In genomic region chr3:84615050-84615855, GRCm38 (mm10) we compare ENCODE assay signal across 7 mouse cellular contexts. TPM values are rescaled to one million over a fixed set of nuclear protein-coding genes. Genes with fewer than 3 reads are reported as not detected.
A peak's percentile ranks its signal among the peaks of the same experiment; 100 is the strongest.
DNase-seq lines count a peak whose midpoint lies in the region; ATAC-seq and TF ChIP-seq lines count a peak whose summit lies in the region.

No protein-coding gene starts in this region.

- no peak overlapping the region for H3K9ac ChIP-seq in CH12.LX (ENCODE audit: insufficient read depth, low read depth)

- H3K27ac ChIP-seq in CH12.LX (ENCODE audit: insufficient read depth, low read depth) = no peak overlapping the region

- H3K79me2 ChIP-seq in CH12.LX (replicated peaks; ENCODE audit: control insufficient read depth, extremely low read depth, insufficient read depth, poor library complexity, severe bottlenecking) = no peaks in the 10 kb centered on the region

- DNase-seq in layer of hippocampus, adult 9-10 months (ENCODE audit: low spot score) = peak; percentile 42
- no peak for DNase-seq in layer of hippocampus, postnatal 25 days (ENCODE audit: extremely low spot score in 1 of 2, low spot score in 1 of 2)
- DNase-seq in CH12.LX (ENCODE audit: extremely low read depth) (peak; percentile 58), Patski (ENCODE audit: low read depth, low spot score) (no peak)
- peak; percentile 22 for DNase-seq in fibroblast of lung, adult 2 months (ENCODE audit: low read depth)
- peak; percentile 37 to 70 for DNase-seq in left cerebral cortex, postnatal 25 days (ENCODE audit: low spot score in 2 of 2)
- DNase-seq in urinary bladder, postnatal 36 days (ENCODE audit: low spot score in 2 of 2) = no peak

- peak; percentile 94 for TF ChIP-seq RAD21 in CH12.LX (IDR thresholded peaks at IDR 0.05; ENCODE audit: low read depth, low read length)

- H3K36me3 ChIP-seq in CH12.LX (replicated peaks in 1 of 2; ENCODE audit: control insufficient read depth in 1 of 2, insufficient read depth in 1 of 2, low read length in 1 of 2) = no peaks in the 10 kb centered on the region

- dilution Hi-C loops in CH12.LX (cut with MboI; ENCODE audit: extremely low pct_ligation_motif_present, extremely low pct_unique_long_range_greater_than_20kb, low sequenced_read_pairs) = no loop called here

- H3K4me2 ChIP-seq in CH12.LX (ENCODE audit: insufficient read depth, low read depth, poor library complexity, severe bottlenecking) = no peak overlapping the region

- POLR2A ChIA-PET in Patski (lab: Charles Lee) = interaction anchor here (0.7 kb wide), 1 partner anchor 83 kb away, joined by 3 read pairs; no protein-coding TSS in a partner anchor

- H3K4me3 ChIP-seq in CH12.LX (replicated peaks in 1 of 3; ENCODE audit: low read depth in 2 of 3, low read length in 2 of 3, poor library complexity in 1 of 3) = no peak overlapping the region

- no peak for TF ChIP-seq POLR2A in CH12.LX (IDR thresholded peaks at IDR 0.05; ENCODE audit: low read depth, low read length)

- no peak for ATAC-seq in Patski

- H3K9me3 ChIP-seq in CH12.LX (replicated peaks; ENCODE audit: low read length) = peaks cover 10% of the 10 kb centered on the region

- intact Hi-C loops in left cerebral cortex, postnatal 25 days (cut with DNase I) = loop anchor here (2.0 to 5.0 kb wide), 3 partner anchors 67 to 272 kb away; no protein-coding TSS in a partner anchor

- H3K4me1 ChIP-seq in CH12.LX (ENCODE audit: control insufficient read depth in 1 of 2, insufficient read depth in 2 of 2) = peaks cover 3% of the 10 kb centered on the region in 2 experiments; a peak in 2 of 4 replicates

- TF ChIP-seq CTCF in CH12.LX (conservative IDR thresholded peaks at IDR 0.05 in 1 of 2, IDR thresholded peaks at IDR 0.05 in 1 of 2; ENCODE audit: low read depth in 2 of 2, low read length in 2 of 2) (peak; percentile 82 to 87), Patski (IDR thresholded peaks at IDR 0.05) (peak; percentile 84)

- no peak for TF ChIP-seq EP300 in CH12.LX (IDR thresholded peaks at IDR 0.05; ENCODE audit: low read length)

- no peaks in the 10 kb centered on the region for H3K27me3 ChIP-seq in CH12.LX (replicated peaks)
- H3K27me3 ChIP-seq in Patski = no peaks in the 10 kb centered on the region

- in situ Hi-C loops in CH12.LX (cut with MboI; ENCODE audit: low pct_ligation_motif_present, low pct_unique_long_range_greater_than_20kb, low sequenced_read_pairs) (no loop called here), Patski (cut with MboI; ENCODE audit: low pct_unique_long_range_greater_than_20kb) (loop anchor here (10.0 kb wide), 1 partner anchor 230 kb away; no protein-coding TSS in a partner anchor)

- CTCF ChIA-PET in Patski (lab: Charles Lee) = interaction anchor here (0.6 to 2.7 kb wide), 29 partner anchors 7 to 954 kb away, joined by 3 to 16 read pairs (median 4); no protein-coding TSS in a partner anchor

TF ChIP-seq in CH12.LX, 34 proteins besides CTCF, POLR2A, EP300 and RAD21:
- TF ChIP-seq SMC3 (IDR thresholded peaks at IDR 0.05; ENCODE audit: low read depth, low read length) (peak; percentile 89), ZC3H11A (IDR thresholded peaks at IDR 0.05; ENCODE audit: low read depth, low read length) (peak; percentile 74), KAT2A (IDR thresholded peaks at IDR 0.05; ENCODE audit: insufficient replicate concordance, low read length) (no peak)

RNA-seq across cellular contexts. Expression of gene Tigd4, which starts 21.9 kb away (rescaled TPM):
- total RNA-seq in layer of hippocampus, postnatal 25 days (2021) = not detected
- total RNA-seq in CH12.LX (2012; rRNA removed) (not detected in 2 replicates), CH12.LX (2014; rRNA removed) (not detected in 2 replicates)
- polyA plus RNA-seq in CH12.LX (2012; ENCODE audit: insufficient read length, low read depth) (not detected in 2 replicates), Patski (2021) (0.18 TPM)
- total RNA-seq in left cerebral cortex, postnatal 25 days (2021) = under 1 TPM in 1 of 2 experiments, not detected in 1; 0.11 TPM

RNA-seq across cellular contexts. Expression of gene Arfip1, which starts 32.8 kb away (rescaled TPM):
- total RNA-seq in layer of hippocampus, postnatal 25 days (2021) = 10 to 100 TPM; 18.8 to 21.2 TPM
- total RNA-seq in CH12.LX (2012; rRNA removed) = 29.6 and 36.2 TPM in 2 replicates
- 66.5 and 77.8 TPM in 2 replicates for total RNA-seq in CH12.LX (2014; rRNA removed)
- 34.1 and 36.8 TPM in 2 replicates for polyA plus RNA-seq in CH12.LX (2012; ENCODE audit: insufficient read length, low read depth)
- polyA plus RNA-seq in Patski (2021) = 107 TPM
- 10 to 100 TPM; 17.3 to 19.4 TPM for total RNA-seq in left cerebral cortex, postnatal 25 days (2021)

RNA-seq across cellular contexts. Expression of gene Tmem154, which starts 50.7 kb away (rescaled TPM):
- under 1 TPM in 1 of 2 experiments, not detected in 1; 0.54 TPM for total RNA-seq in layer of hippocampus, postnatal 25 days (2021)
- total RNA-seq in CH12.LX (2012; rRNA removed) (38.6 and 42.8 TPM in 2 replicates), CH12.LX (2014; rRNA removed) (57.1 and 57.7 TPM in 2 replicates)
- polyA plus RNA-seq in CH12.LX (2012; ENCODE audit: insufficient read length, low read depth) (81.6 and 91.5 TPM in 2 replicates), Patski (2021) (0.83 TPM)
- under 1 TPM; 0.69 to 0.71 TPM for total RNA-seq in left cerebral cortex, postnatal 25 days (2021)

Comparison
In these comparisons a context has a peak if more than half of its experiments do, and no peak if none do; other contexts are left out.
1. DNase-seq: peak in layer of hippocampus, adult 9-10 months (single experiment), CH12.LX (single experiment), fibroblast of lung, adult 2 months (single experiment) and left cerebral cortex, postnatal 25 days (2 of 2); none in layer of hippocampus, postnatal 25 days (0 of 2), Patski (single experiment) and urinary bladder, postnatal 36 days (0 of 2).
2. RNA of gene Tmem154, which starts 50.7 kb away (total RNA-seq): 38.6 to 57.7 TPM in CH12.LX; 0.69 to 0.71 TPM in left cerebral cortex, postnatal 25 days and 0.54 TPM in layer of hippocampus, postnatal 25 days; every median in the first group is over 10 times any median in the second.